Mouse (Mus musculus): ENCODE results near the gene Pkd1.

GRCm38 (mm10) chr17:24550416-24551049 is 899 bp downstream of the Pkd1 start:
- TF ChIP-seq CTCF (IDR thresholded peaks at IDR 0.05; ENCODE audit: low read depth, low read length) (no peak), POLR2A (IDR thresholded peaks at IDR 0.05; ENCODE audit: borderline replicate concordance, low read depth, low read length) (no peak)
